Mouse (Mus musculus): ENCODE measurements around the gene Zscan18.
"Not testable (repeated sequence)": the region's sequence is repeated elsewhere in the genome, so short reads cannot be mapped to it uniquely, and the experiment has no call there.

The Zscan18 gene

GRCm38 (mm10) chr7:12802866-12803726 lies at the start of gene Zscan18:
TSS of gene Zscan18 (minus strand) at chr7:12803635.
- DNase-seq (ENCODE audit: low spot score): peak; percentile 65

- no peak for DNase-seq (ENCODE audit: low spot score)
Observed at GRCm38 (mm10) chr7:12835779-12836178, 32.3 kb upstream of the Zscan18 start.

GRCm38 (mm10) chr7:12835193-12835671 lies 31.8 kb upstream of the Zscan18 start:
- DNase-seq (ENCODE audit: low spot score): peak; percentile 15

GRCm38 (mm10) chr7:12834162-12835120 lies 31.0 kb upstream of the Zscan18 start, which contains the start of gene Zfp110:
TSS of gene Zfp110 (plus strand) at chr7:12834761.
- peak; percentile 90 for DNase-seq (ENCODE audit: low spot score)

- peak; percentile 93 for DNase-seq (ENCODE audit: low spot score)
Observed at GRCm38 (mm10) chr7:12818521-12819295, 15.3 kb upstream of the Zscan18 start, which contains the start of gene Zfp329. TSS of gene Zfp329 (minus strand) at chr7:12818858.

- DNase-seq (ENCODE audit: low spot score): no peak
Observed at GRCm38 (mm10) chr7:12815566-12815965, 12.1 kb upstream of the Zscan18 start.

- DNase-seq (ENCODE audit: low spot score): no peak
Observed at GRCm38 (mm10) chr7:12803727-12804071, 264 bp upstream of the Zscan18 start.

GRCm38 (mm10) chr7:12799554-12799953 lies 3.9 kb downstream of the Zscan18 start:
- no peak for DNase-seq (ENCODE audit: low spot score)

- no peak for DNase-seq (ENCODE audit: low spot score)
Observed at GRCm38 (mm10) chr7:12797971-12798370, 5.5 kb downstream of the Zscan18 start.

- DNase-seq (ENCODE audit: low spot score): not testable (repeated sequence)
Observed at GRCm38 (mm10) chr7:12792624-12793023, 10.8 kb downstream of the Zscan18 start.

GRCm38 (mm10) chr7:12788025-12788424 lies 15.4 kb downstream of the Zscan18 start:
- no peak for DNase-seq (ENCODE audit: low spot score)

GRCm38 (mm10) chr7:12787333-12787732 lies 16.1 kb downstream of the Zscan18 start:
- DNase-seq (ENCODE audit: low spot score): no peak

GRCm38 (mm10) chr7:12780151-12780830 lies 23.1 kb downstream of the Zscan18 start:
- peak; percentile 83 for DNase-seq (ENCODE audit: low spot score)

- no peak for DNase-seq (ENCODE audit: low spot score)
Observed at GRCm38 (mm10) chr7:12779782-12780150, 23.7 kb downstream of the Zscan18 start.

GRCm38 (mm10) chr7:12779141-12779540 lies 24.3 kb downstream of the Zscan18 start:
- DNase-seq (ENCODE audit: low spot score): no peak

GRCm38 (mm10) chr7:12774606-12775005 lies 28.8 kb downstream of the Zscan18 start:
- no peak for DNase-seq (ENCODE audit: low spot score)

- DNase-seq (ENCODE audit: low spot score): no peak
Observed at GRCm38 (mm10) chr7:12774111-12774510, 29.3 kb downstream of the Zscan18 start.

GRCm38 (mm10) chr7:12749431-12750198 lies 53.8 kb downstream of the Zscan18 start:
- no peak for DNase-seq (ENCODE audit: low spot score)

GRCm38 (mm10) chr7:12734904-12735303 lies 68.5 kb downstream of the Zscan18 start, which contains the start of gene Vmn2r56:
TSS of gene Vmn2r56 (minus strand) at chr7:12735004.
- no peak for DNase-seq (ENCODE audit: low spot score)

Data from T-cell, adult 2 months (primary cell).